Mouse (Mus musculus) forebrain, embryonic 16.5 days (tissue): ENCODE data around the gene Tbx15. TPM values are rescaled to one million over a fixed set of nuclear protein-coding genes. Genes with fewer than 3 reads are reported as not detected.
A peak's percentile ranks its signal among the peaks of the same experiment; 100 is the strongest.
"Not testable (repeated sequence)": the region's sequence is repeated elsewhere in the genome, so short reads cannot be mapped to it uniquely, and the experiment has no call there.

ENCODE experiments used
- ATAC-seq: fragments of 200-750 bp; cut with Nextera tagmentation; 2 replicates; pipeline ENCODE4 v1.8.0; 2017; ENCODE audit warnings: mild to moderate bottlenecking, moderate library complexity
- H3K27ac ChIP-seq: fragments of 300-500 bp; sonication (generic); 2 replicates; pipeline ENCODE4 v1.5.1; 2014; ENCODE audit warnings: low read length, control low read depth
- H3K27me3 ChIP-seq: fragments of 300-500 bp; sonication (generic); replicated peaks from 2 replicates; pipeline ENCODE4 v1.6.1; 2014; ENCODE audit warnings: low read length; ENCODE audit not compliant: control insufficient read depth, insufficient read depth
- H3K36me3 ChIP-seq: fragments of 300-500 bp; sonication (generic); 2 replicates; pipeline ENCODE4 v1.6.1; 2014; ENCODE audit not compliant: control insufficient read depth, insufficient read depth
- H3K4me1 ChIP-seq: fragments of 300-500 bp; sonication (generic); replicated peaks from 2 replicates; pipeline ENCODE4 v1.6.1; 2014; ENCODE audit warnings: low read length; ENCODE audit not compliant: control insufficient read depth, insufficient read depth
- H3K4me2 ChIP-seq: fragments of 300-500 bp; sonication (generic); 2 replicates; pipeline ENCODE4 v1.6.1; 2014; ENCODE audit warnings: mild to moderate bottlenecking, low read length, control low read depth
- H3K4me3 ChIP-seq: fragments of 300-500 bp; sonication (generic); replicated peaks from 2 replicates; pipeline ENCODE4 v1.5.1; 2014; ENCODE audit warnings: mild to moderate bottlenecking, low read length, control low read depth
- H3K9ac ChIP-seq: fragments of 300-500 bp; sonication (generic); replicated peaks from 2 replicates; pipeline ENCODE4 v1.6.1; 2014; ENCODE audit warnings: low read depth, low read length, control low read depth
- H3K9me3 ChIP-seq: fragments of 300-500 bp; sonication (generic); 2 replicates; pipeline ENCODE4 v1.6.1; 2016; ENCODE audit warnings: low read length; ENCODE audit not compliant: control insufficient read depth
- WGBS: fragments of 180-500 bp; shearing (Covaris S2); extraction: QIAGEN DNeasy Blood & Tissue Kit; methylation state at CpG from one replicate; pipeline ENCODE4 v1.1.7; 2014; 5-methylcytosine and 5-hydroxymethylcytosine counted together
- polyA plus RNA-seq: library from polyadenylated mRNA; unstranded; fragments of >200 nt; fragmentation: Nextera tagmentation; extraction: Ambion mirVana; gene quantifications from 2 replicates; pipeline ENCODE4 v1.2.1, GENCODE M21; 2015

Tbx15 gene
- polyA plus RNA-seq, 1 experiment from 2014 or later, result 0.79 TPM

DNA sequence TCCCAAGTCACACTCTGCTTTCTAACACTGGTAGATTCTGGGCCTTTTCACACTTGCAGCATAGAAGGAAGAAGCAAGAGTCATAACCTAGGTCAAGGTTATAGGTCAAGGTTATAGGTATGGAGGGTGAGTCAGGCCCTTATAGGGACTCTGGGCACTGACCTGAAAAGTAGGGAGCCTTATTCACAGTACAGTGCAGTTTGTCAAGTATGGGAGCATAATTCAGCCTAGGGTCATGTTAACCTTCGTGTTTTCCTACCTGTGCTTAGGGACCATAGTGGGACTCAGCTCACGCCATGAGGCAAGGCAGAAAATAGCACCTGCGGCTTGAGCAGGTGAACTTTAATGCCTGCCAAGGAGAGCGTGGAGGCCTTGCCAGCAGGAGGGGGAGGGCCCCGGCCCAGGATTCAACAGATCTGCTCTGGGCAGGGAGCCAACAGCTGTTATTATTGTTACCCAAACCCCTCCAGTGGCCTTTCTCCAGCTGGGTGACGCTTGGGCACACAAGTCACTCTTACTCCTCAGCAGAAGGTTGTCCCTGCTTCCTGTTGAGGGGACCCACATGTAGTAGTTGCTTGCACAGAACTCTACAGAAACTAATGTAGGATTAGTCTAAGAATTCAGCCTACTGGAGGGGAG lies 50.0 kb downstream of the Tbx15 start:
- Histone ChIP-seq H3K4me2 (no peak overlapping the region), H3K9me3 (no peaks in the 10 kb centered on the region), H3K27me3 (no peaks in the 10 kb centered on the region), H3K36me3 (no peaks in the 10 kb centered on the region), H3K9ac (no peak overlapping the region), H3K27ac (no peak overlapping the region), H3K4me3 (no peak overlapping the region), H3K4me1 (peaks cover 3% of the 10 kb centered on the region)
- WGBS, result 21% methylated on average over 6 of the region's 6 CpGs
- ATAC-seq, result peak; percentile 47; the same call in 1 of the 2 replicates

DNA sequence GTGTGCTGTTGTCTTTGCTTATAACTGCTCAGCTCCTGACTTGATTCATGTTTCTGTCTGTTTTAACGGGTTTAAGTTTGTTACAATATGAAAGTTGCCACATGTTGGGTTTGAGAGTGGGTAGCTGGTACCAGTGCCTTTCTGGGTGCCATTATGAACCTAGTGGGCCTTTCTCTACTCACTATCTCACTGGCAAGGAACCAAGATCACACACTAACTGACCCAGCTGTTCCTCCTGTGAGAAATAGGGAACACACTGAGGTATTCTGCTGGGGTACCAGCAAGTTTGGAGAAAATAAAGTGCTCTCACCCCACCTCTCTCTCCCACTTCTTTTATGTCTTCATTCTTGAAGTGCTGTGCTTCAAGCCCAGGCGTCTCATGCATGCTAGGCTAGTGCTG lies 50.7 kb downstream of the Tbx15 start:
- Histone ChIP-seq H3K9me3 (no peaks in the 10 kb centered on the region), H3K27me3 (no peaks in the 10 kb centered on the region), H3K9ac (no peak overlapping the region), H3K4me3 (no peak overlapping the region), H3K4me2 (no peak overlapping the region), H3K4me1 (peaks cover 3% of the 10 kb centered on the region), H3K36me3 (no peaks in the 10 kb centered on the region), H3K27ac (no peak overlapping the region)
- ATAC-seq, result no peak
- WGBS, result 85% methylated on average over 2 of the region's 2 CpGs

DNA sequence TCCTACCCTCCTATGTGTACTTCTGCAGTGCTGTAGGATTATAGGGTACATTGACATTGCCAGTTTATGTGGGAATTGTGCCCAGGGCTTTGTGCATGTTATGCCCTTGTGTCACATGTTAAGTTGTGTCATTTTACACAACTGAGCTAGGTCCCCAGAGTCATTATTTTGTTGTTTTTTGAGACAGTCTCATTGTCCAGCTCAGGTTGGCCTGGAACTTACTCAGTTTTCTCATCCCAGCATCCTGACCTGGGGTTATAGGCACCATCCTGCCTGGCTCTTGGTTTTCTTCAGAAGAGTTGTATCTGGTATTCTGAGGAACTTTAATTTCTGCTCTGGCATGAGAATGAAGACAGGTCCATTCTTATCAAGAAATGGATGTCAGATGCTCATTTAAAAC lies 51.2 kb downstream of the Tbx15 start:
- no peak for ATAC-seq
- no peak overlapping the region for H3K9ac ChIP-seq
- H3K4me3 ChIP-seq, result no peak overlapping the region
- H3K9me3 ChIP-seq, result no peaks in the 10 kb centered on the region
- no peaks in the 10 kb centered on the region for H3K36me3 ChIP-seq
- no peak overlapping the region for H3K4me2 ChIP-seq
- no peaks in the 10 kb centered on the region for H3K27me3 ChIP-seq
- no peak overlapping the region for H3K27ac ChIP-seq
- H3K4me1 ChIP-seq, result peaks cover 3% of the 10 kb centered on the region

DNA sequence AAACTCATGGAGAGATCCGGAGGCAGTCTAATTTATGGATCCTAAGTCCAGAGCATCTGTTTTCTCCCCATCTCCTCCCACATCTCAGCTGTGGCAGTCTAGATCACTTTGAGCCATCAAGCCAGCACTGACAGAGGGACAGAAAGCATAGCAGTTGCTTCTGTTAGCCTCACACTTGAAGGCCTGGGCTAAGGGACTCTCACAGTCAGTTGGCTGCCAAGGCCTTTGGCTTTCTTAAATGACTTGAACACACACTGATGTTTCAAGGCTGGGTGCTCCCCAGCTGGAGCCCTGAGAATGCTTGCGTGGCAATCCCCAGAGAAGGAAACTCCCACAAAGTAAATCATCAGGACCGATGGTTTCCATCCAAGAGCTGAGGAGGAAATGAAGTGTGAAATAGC lies 52.4 kb downstream of the Tbx15 start:
- H3K9me3 ChIP-seq, result no peaks in the 10 kb centered on the region
- H3K4me1 ChIP-seq, result peaks cover 3% of the 10 kb centered on the region
- H3K27ac ChIP-seq, result no peak overlapping the region
- H3K9ac ChIP-seq, result no peak overlapping the region
- H3K36me3 ChIP-seq, result no peaks in the 10 kb centered on the region
- 72% methylated on average over 3 of the region's 3 CpGs for WGBS
- no peak overlapping the region for H3K4me2 ChIP-seq
- ATAC-seq, result no peak
- no peaks in the 10 kb centered on the region for H3K27me3 ChIP-seq
- H3K4me3 ChIP-seq, result no peak overlapping the region

DNA sequence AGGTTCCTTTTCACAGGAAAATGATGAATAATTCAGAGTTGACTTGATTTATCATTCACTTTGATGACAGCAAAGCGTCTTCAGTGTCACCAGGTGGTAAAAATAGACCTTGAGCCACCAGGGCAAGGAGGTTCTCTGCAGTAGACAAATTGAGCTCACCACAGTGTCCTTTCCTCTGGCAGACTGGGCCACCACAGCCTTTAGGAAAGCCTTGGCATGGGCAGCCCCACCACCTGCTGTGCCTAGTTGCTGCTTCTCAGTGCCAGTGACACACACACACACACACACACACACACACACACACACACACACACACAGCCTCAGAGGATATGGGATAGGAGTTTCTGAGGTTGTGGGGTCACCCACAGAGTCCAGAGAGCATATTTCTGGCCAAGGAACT lies 54.0 kb downstream of the Tbx15 start:
- H3K4me2 ChIP-seq, ATAC-seq, H3K27me3 ChIP-seq, H3K4me3 ChIP-seq, H3K36me3 ChIP-seq, H3K27ac ChIP-seq, H3K9ac ChIP-seq, H3K4me1 ChIP-seq, H3K9me3 ChIP-seq: not testable (repeated sequence)
- 73% methylated on average over 1 of the region's 1 CpGs for WGBS

DNA sequence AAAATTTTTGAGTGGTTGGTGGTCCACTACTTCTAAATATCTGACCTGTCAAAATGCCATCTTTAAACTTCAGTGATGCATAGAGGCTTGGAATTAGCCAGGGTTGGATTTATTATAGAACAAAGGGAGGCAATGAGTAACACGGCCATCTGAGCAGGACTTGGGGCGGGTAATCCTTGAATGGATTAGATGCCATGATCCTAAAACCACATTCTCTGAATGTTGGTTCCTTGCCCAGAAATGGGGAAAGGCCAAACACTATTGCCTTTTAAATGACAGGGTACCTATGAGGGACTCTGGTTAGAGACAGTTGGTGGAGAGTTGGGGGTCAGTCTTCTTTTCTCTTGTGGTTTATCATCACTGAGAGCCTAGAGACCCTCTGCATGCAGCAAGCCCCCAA lies 55.1 kb downstream of the Tbx15 start:
- Histone ChIP-seq H3K27ac (no peak overlapping the region), H3K4me2 (no peak overlapping the region), H3K4me1 (peaks cover 2% of the 10 kb centered on the region), H3K4me3 (no peak overlapping the region), H3K9ac (no peak overlapping the region), H3K27me3 (no peaks in the 10 kb centered on the region), H3K9me3 (no peaks in the 10 kb centered on the region), H3K36me3 (no peaks in the 10 kb centered on the region)
- WGBS, result 62% methylated on average over 2 of the region's 2 CpGs
- no peak for ATAC-seq

DNA sequence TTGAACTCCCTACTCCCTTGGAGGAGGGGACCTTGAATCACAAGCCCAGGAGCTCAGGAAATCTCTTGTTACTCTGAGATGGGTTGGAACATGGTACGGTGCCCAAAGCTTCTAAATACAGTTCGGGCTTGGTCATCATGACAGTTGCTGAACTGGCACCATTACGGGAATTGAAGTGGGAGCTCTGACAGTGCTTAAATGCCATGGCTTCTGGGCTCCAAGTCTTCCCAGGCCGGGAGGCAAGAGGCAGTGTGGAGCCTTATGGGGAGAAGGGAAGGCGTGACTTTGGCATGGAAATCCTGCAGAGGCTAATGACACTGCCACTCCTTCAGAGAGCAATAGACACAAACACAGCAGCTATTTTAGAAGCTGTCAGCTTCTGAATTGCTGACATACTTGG lies 56.0 kb downstream of the Tbx15 start:
- H3K9ac ChIP-seq, result no peak overlapping the region
- no peaks in the 10 kb centered on the region for H3K9me3 ChIP-seq
- no peaks in the 10 kb centered on the region for H3K4me1 ChIP-seq
- WGBS, result 84% methylated on average over 5 of the region's 5 CpGs
- no peak for ATAC-seq
- H3K27me3 ChIP-seq, result no peaks in the 10 kb centered on the region
- no peaks in the 10 kb centered on the region for H3K36me3 ChIP-seq
- H3K4me3 ChIP-seq, result no peak overlapping the region
- H3K27ac ChIP-seq, result no peak overlapping the region
- no peak overlapping the region for H3K4me2 ChIP-seq

DNA sequence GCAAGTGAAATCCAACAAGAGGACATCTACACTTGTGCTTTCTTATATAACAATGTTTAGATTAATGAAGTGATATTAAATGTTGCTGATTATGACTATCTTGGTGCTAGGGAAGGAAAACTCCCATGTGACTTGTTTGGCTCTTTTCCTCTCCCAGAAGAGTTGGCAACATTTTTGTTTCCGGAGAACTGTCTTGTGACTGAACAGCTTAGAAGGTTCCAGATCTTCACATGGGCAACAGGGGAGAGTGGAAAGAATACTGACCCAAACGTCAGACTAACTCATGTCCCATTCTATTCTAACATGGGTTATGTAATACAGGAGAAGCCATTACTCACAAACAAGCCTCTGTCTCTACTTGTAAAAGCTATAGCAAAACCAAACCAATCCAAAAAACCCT lies 60.7 kb downstream of the Tbx15 start:
- Histone ChIP-seq H3K36me3 (no peaks in the 10 kb centered on the region), H3K4me2 (no peak overlapping the region), H3K4me3 (no peak overlapping the region), H3K27ac (no peak overlapping the region), H3K4me1 (no peaks in the 10 kb centered on the region), H3K27me3 (no peaks in the 10 kb centered on the region), H3K9me3 (no peaks in the 10 kb centered on the region), H3K9ac (no peak overlapping the region)
- no peak for ATAC-seq
- 87% methylated on average over 2 of the region's 2 CpGs for WGBS

DNA sequence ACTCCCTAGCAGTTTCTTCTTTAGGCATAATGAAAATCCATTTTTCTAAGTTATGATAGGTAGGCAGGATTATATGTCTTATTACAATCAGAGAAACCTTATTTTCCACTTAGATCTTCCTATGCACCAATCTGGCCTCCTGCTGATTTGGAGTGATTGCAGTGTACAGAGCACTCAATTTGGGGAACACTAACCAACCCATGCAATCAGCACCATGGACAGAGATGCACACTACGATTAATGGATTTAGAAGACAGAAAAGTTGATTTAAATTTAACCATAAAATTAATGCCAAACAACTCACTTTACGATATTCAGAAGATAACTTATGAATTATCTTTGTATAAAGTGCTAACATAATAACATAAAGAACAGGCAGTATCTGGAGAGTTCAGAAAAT lies 70.7 kb downstream of the Tbx15 start:
- 65% methylated on average over 2 of the region's 2 CpGs for whole genome bisulfite sequencing
- Histone ChIP-seq H3K4me3 (no peak overlapping the region), H3K27ac (no peak overlapping the region), H3K9me3 (no peaks in the 10 kb centered on the region), H3K4me2 (no peak overlapping the region), H3K4me1 (no peaks in the 10 kb centered on the region), H3K36me3 (no peaks in the 10 kb centered on the region), H3K9ac (no peak overlapping the region), H3K27me3 (no peaks in the 10 kb centered on the region)
- ATAC-seq, result no peak
